Mouse (Mus musculus): ENCODE data around the gene Gm20388. TPM values are rescaled to one million over a fixed set of nuclear protein-coding genes. Genes with fewer than 3 reads are reported as not detected.
A peak's percentile ranks its signal among the peaks of the same experiment; 100 is the strongest.

Gene Gm20388
- polyA plus RNA-seq, 1 experiment from 2014 or later: not detected

DNA sequence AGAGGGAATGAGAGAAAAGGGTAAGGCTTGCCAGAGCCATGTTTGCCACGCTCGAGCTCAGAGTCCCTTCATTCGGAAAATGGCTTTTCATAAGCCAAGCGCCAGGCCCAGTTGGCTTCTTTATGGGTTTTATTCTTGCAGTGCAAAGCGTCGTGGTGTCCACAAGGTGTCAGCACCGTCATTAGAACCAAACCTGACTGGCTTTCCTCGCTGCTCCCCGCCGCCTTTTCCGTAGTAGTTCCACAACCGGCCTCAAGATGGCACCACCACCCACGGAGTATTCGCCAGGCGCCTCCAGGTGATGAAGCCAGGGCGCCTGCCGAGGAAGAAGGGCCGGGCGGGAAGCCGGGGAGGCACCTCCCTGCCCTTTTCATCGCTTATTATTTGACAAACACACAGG, 1202.6 kb downstream of the Gm20388 start:
- peak overlapping the region; percentile 12 for H3K4me3 ChIP-seq (ENCODE audit: low read length)
- under 1% methylated on average over 21 of the region's 21 CpGs for WGBS
- peaks cover 14% of the 10 kb centered on the region for H3K4me1 ChIP-seq (ENCODE audit: control insufficient read depth, insufficient read depth, low read length)
- peaks cover 11% of the 10 kb centered on the region; the same call in 1 of the 2 replicates for H3K27me3 ChIP-seq (ENCODE audit: control insufficient read depth, insufficient read depth, low read length)
- H3K9me3 ChIP-seq (ENCODE audit: control insufficient read depth, low read length): no peaks in the 10 kb centered on the region
- 0 out of 2 replicates have a peak, but pooled peaks have one; percentile 13 for ATAC-seq (ENCODE audit: low FRiP score, low TSS enrichment)
- H3K9ac ChIP-seq (ENCODE audit: low read depth, low read length): 0 out of 2 replicates have a peak overlapping the region, but pooled peaks have one; percentile 23
- peak overlapping the region; percentile 70 for H3K4me2 ChIP-seq (replicated peaks; ENCODE audit: low read depth, low read length)
- no peak overlapping the region for H3K27ac ChIP-seq (ENCODE audit: low read depth, low read length)
- peaks cover 9% of the 10 kb centered on the region; the same call in 1 of the 2 replicates for H3K36me3 ChIP-seq (ENCODE audit: control insufficient read depth, insufficient read depth, low read length)

DNA sequence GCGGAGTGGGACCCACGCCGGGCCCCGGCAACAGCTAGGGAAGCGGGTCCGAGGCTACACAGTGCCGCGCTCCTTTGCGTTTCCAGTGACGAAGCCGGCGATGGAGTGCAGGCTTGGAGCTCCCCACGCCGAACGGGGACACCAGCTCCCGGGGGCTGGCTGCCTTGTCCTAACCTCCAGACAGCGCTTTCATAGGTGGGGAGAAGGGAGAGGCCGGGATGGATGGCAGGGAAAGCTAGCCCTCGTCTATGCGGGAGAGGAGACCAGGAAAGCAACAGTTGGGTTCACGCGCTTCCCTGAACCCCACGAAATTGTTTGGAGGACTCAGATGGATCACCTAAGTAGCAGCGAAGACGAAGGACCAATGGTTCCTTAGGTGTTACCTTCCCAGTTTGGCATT, 1204.5 kb downstream of the Gm20388 start:
- H3K9ac ChIP-seq (ENCODE audit: low read depth, low read length): peak overlapping the region; percentile 72
- H3K27ac ChIP-seq (ENCODE audit: low read depth, low read length): peak overlapping the region; percentile 59
- peak overlapping the region; percentile 39 for H3K4me3 ChIP-seq (ENCODE audit: low read length)

DNA sequence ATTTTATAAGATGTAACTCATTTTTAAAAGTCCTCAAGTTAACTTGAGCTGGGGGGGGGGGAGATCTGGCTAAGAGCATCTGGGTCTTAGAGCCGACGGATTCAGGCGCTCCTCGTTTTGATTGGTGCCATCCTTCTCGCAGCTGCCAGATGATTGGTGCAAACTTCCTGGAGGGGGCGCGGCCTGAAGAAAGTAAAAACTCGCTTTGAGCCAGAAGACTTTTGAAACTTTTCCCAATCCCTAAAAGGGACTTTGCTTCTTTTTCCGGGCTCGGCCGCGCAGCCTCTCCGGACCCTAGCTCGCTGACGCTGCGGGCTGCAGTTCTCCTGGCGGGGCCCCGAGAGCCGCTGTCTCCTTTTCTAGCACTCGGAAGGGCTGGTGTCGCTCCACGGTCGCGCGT, 1205.3 kb downstream of the Gm20388 start, which contains the start of gene Foxc2:
Gene Foxc2, plus strand, starts transcription at position 224 of the 400 bp plus-strand sequence.
- H3K9me3 ChIP-seq (ENCODE audit: control insufficient read depth, low read length): no peaks in the 10 kb centered on the region
- H3K27ac ChIP-seq (ENCODE audit: low read depth, low read length): peak within 1 kb of the TSS; percentile 100
- H3K4me3 ChIP-seq (ENCODE audit: low read length): peak within 1 kb of the TSS; percentile 92
- peak within 1 kb of the TSS; percentile 70 for H3K4me2 ChIP-seq (replicated peaks; ENCODE audit: low read depth, low read length)
- H3K36me3 ChIP-seq (ENCODE audit: control insufficient read depth, insufficient read depth, low read length): peaks cover 19% of the 10 kb centered on the region; the same call in 1 of the 2 replicates
- under 1% methylated on average over 25 of the region's 25 CpGs for WGBS
- H3K9ac ChIP-seq (ENCODE audit: low read depth, low read length): peak within 1 kb of the TSS; percentile 98
- H3K4me1 ChIP-seq (ENCODE audit: control insufficient read depth, insufficient read depth, low read length): peaks cover 14% of the 10 kb centered on the region
- peak; percentile 75 for ATAC-seq (ENCODE audit: low FRiP score, low TSS enrichment)
- H3K27me3 ChIP-seq (ENCODE audit: control insufficient read depth, insufficient read depth, low read length): peaks cover 11% of the 10 kb centered on the region; the same call in 1 of the 2 replicates

More for the DNA sequence above, 1204.5 kb downstream of the Gm20388 start:
- no peak for ATAC-seq (ENCODE audit: low FRiP score, low TSS enrichment)
- WGBS: 2% methylated on average over 25 of the region's 25 CpGs
- H3K9me3 ChIP-seq (ENCODE audit: control insufficient read depth, low read length): no peaks in the 10 kb centered on the region
- peaks cover 14% of the 10 kb centered on the region; the same call in 1 of the 2 replicates for H3K36me3 ChIP-seq (ENCODE audit: control insufficient read depth, insufficient read depth, low read length)
- H3K4me2 ChIP-seq (replicated peaks; ENCODE audit: low read depth, low read length): peak overlapping the region; percentile 70
- H3K27me3 ChIP-seq (ENCODE audit: control insufficient read depth, insufficient read depth, low read length): peaks cover 11% of the 10 kb centered on the region; the same call in 1 of the 2 replicates
- peaks cover 14% of the 10 kb centered on the region for H3K4me1 ChIP-seq (ENCODE audit: control insufficient read depth, insufficient read depth, low read length)

DNA sequence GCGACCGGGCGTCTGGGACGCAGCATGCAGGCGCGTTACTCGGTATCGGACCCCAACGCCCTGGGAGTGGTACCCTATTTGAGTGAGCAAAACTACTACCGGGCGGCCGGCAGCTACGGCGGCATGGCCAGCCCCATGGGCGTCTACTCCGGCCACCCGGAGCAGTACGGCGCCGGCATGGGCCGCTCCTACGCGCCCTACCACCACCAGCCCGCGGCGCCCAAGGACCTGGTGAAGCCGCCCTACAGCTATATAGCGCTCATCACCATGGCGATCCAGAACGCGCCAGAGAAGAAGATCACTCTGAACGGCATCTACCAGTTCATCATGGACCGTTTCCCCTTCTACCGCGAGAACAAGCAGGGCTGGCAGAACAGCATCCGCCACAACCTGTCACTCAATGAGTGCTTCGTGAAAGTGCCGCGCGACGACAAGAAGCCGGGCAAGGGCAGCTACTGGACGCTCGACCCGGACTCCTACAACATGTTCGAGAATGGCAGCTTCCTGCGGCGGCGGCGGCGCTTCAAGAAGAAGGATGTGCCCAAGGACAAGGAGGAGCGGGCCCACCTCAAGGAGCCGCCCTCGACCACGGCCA, 1206.0 kb downstream of the Gm20388 start:
- peak overlapping the region; percentile 57 for H3K4me2 ChIP-seq (replicated peaks; ENCODE audit: low read depth, low read length)
- peak overlapping the region; percentile 98 for H3K9ac ChIP-seq (ENCODE audit: low read depth, low read length)
- peaks cover 12% of the 10 kb centered on the region for H3K27me3 ChIP-seq (ENCODE audit: control insufficient read depth, insufficient read depth, low read length)
- H3K9me3 ChIP-seq (ENCODE audit: control insufficient read depth, low read length): no peaks in the 10 kb centered on the region
- peak; percentile 61 for ATAC-seq (ENCODE audit: low FRiP score, low TSS enrichment)
- H3K4me1 ChIP-seq (ENCODE audit: control insufficient read depth, insufficient read depth, low read length): peaks cover 19% of the 10 kb centered on the region
- peak overlapping the region; percentile 100 for H3K27ac ChIP-seq (ENCODE audit: low read depth, low read length)
- H3K4me3 ChIP-seq (ENCODE audit: low read length): peak overlapping the region; percentile 92
- H3K36me3 ChIP-seq (ENCODE audit: control insufficient read depth, insufficient read depth, low read length): peaks cover 26% of the 10 kb centered on the region; the same call in 1 of the 2 replicates
- under 1% methylated on average over 54 of the region's 55 CpGs for WGBS

DNA sequence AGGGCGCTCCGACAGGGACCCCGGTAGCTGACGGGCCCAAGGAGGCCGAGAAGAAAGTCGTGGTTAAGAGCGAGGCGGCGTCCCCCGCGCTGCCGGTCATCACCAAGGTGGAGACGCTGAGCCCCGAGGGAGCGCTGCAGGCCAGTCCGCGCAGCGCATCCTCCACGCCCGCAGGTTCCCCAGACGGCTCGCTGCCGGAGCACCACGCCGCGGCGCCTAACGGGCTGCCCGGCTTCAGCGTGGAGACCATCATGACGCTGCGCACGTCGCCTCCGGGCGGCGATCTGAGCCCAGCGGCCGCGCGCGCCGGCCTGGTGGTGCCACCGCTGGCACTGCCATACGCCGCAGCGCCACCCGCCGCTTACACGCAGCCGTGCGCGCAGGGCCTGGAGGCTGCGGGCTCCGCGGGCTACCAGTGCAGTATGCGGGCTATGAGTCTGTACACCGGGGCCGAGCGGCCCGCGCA, 1206.6 kb downstream of the Gm20388 start:
- Histone ChIP-seq H3K27me3 (ENCODE audit: control insufficient read depth, insufficient read depth, low read length) (peaks cover 15% of the 10 kb centered on the region), H3K27ac (ENCODE audit: low read depth, low read length) (peak overlapping the region; percentile 100), H3K4me1 (ENCODE audit: control insufficient read depth, insufficient read depth, low read length) (peaks cover 24% of the 10 kb centered on the region), H3K9me3 (ENCODE audit: control insufficient read depth, low read length) (no peaks in the 10 kb centered on the region), H3K9ac (ENCODE audit: low read depth, low read length) (peak overlapping the region; percentile 98), H3K4me3 (ENCODE audit: low read length) (peak overlapping the region; percentile 92), H3K4me2 (replicated peaks; ENCODE audit: low read depth, low read length) (peak overlapping the region; percentile 57), H3K36me3 (ENCODE audit: control insufficient read depth, insufficient read depth, low read length) (peaks cover 31% of the 10 kb centered on the region; the same call in 1 of the 2 replicates)
- ATAC-seq (ENCODE audit: low FRiP score, low TSS enrichment): 0 out of 2 replicates have a peak, but pooled peaks have one; percentile 11
- under 1% methylated on average over 38 of the region's 62 CpGs for WGBS

DNA sequence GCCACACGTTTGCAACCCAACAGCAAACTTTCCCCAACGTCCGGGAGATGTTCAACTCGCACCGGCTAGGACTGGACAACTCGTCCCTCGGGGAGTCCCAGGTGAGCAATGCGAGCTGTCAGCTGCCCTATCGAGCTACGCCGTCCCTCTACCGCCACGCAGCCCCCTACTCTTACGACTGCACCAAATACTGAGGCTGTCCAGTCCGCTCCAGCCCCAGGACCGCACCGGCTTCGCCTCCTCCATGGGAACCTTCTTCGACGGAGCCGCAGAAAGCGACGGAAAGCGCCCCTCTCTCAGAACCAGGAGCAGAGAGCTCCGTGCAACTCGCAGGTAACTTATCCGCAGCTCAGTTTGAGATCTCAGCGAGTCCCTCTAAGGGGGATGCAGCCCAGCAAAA, 1207.3 kb downstream of the Gm20388 start:
- under 1% methylated on average over 28 of the region's 28 CpGs for WGBS
- peak overlapping the region; percentile 98 for H3K9ac ChIP-seq (ENCODE audit: low read depth, low read length)
- H3K9me3 ChIP-seq (ENCODE audit: control insufficient read depth, low read length): no peaks in the 10 kb centered on the region
- H3K27ac ChIP-seq (ENCODE audit: low read depth, low read length): peak overlapping the region; percentile 100
- H3K27me3 ChIP-seq (ENCODE audit: control insufficient read depth, insufficient read depth, low read length): peaks cover 12% of the 10 kb centered on the region
- no peak for ATAC-seq (ENCODE audit: low FRiP score, low TSS enrichment)
- H3K4me1 ChIP-seq (ENCODE audit: control insufficient read depth, insufficient read depth, low read length): peaks cover 27% of the 10 kb centered on the region
- H3K36me3 ChIP-seq (ENCODE audit: control insufficient read depth, insufficient read depth, low read length): peaks cover 38% of the 10 kb centered on the region
- peak overlapping the region; percentile 92 for H3K4me3 ChIP-seq (ENCODE audit: low read length)
- peak overlapping the region; percentile 57 for H3K4me2 ChIP-seq (replicated peaks; ENCODE audit: low read depth, low read length)

DNA sequence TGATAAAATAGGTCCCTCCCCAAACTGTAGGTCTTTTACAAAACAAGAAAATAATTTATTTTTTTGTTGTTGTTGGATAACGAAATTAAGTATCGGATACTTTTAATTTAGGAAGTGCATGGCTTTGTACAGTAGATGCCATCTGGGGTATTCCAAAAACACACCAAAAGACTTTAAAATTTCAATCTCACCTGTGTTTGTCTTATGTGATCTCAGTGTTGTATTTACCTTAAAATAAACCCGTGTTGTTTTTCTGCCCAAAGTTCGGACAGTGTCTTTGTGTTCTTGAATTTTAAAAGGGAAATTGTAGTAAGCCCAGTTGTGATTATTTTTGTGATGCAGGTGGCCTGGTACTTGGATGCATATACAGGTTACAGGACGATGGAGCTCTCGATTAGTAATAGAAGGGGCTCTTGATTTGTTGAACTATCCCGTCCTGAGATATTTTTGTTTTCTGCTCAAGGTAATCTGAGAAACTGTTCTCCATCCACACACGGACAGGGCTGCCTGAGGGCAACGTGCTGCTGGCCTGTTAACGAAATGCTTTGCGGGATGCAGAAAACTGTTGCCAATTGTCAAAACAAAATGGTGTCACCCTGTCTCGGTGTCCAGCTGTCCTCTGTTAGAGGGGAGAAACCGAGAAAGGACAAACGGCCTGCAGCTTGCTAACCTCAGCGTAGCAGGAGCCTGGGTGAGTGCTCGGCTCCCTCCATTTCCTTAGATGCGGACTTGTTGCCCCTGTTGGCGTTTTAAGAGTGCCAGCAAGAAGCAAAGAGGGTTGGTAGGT, 1208.2 kb downstream of the Gm20388 start:
- 2% methylated on average over 18 of the region's 18 CpGs for WGBS
- no peak for ATAC-seq (ENCODE audit: low FRiP score, low TSS enrichment)
- Histone ChIP-seq H3K4me3 (ENCODE audit: low read length) (peak overlapping the region; percentile 92), H3K27me3 (ENCODE audit: control insufficient read depth, insufficient read depth, low read length) (peaks cover 12% of the 10 kb centered on the region), H3K36me3 (ENCODE audit: control insufficient read depth, insufficient read depth, low read length) (peaks cover 41% of the 10 kb centered on the region), H3K27ac (ENCODE audit: low read depth, low read length) (peak overlapping the region; percentile 100), H3K9ac (ENCODE audit: low read depth, low read length) (peak overlapping the region; percentile 98), H3K9me3 (ENCODE audit: control insufficient read depth, low read length) (no peaks in the 10 kb centered on the region), H3K4me1 (ENCODE audit: control insufficient read depth, insufficient read depth, low read length) (peaks cover 24% of the 10 kb centered on the region), H3K4me2 (replicated peaks; ENCODE audit: low read depth, low read length) (peak overlapping the region; percentile 57)

DNA sequence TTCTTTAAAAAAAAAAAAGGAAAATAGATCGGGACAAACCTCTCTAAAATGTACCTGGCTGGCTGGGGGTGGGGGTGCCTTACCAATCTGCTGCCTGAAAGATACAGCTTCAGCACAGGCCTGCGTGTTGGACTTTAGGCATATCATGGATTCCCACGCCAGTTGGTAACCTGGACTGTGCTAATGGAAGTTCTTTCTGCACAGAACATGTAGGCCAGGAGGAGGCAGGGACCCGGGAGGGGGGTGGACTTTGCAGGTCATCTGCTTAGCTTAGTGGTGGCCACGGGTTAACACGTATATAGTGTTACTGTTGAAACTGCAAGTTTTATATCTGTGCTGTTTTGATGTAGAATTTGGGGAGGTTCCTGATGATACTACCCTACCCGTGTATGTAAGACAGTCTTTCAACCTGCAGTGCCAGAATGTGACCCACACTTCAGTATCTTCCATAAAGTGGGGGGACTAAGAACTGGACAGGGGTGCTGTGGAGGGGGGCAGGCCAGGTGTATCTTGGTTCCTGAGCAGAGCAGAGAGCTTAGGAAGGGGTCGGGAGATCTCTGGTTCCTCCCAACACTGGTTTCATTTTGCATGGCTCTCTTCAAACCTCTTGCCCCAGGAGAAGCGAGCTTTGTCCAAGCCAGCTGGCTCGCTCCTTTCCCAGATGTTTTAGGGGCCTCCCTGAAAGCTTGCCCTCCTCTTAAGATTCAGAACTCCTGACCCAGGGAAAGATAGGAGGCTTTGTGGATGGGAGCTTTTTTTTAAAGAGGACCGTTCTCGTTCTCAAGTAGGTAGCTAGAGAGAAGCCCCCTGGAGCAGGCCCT, 1209.2 kb downstream of the Gm20388 start:
- WGBS: 3% methylated on average over 12 of the region's 12 CpGs
- peak overlapping the region; percentile 76; the same call in 1 of the 2 replicates for H3K27ac ChIP-seq (ENCODE audit: low read depth, low read length)
- no peaks in the 10 kb centered on the region for H3K9me3 ChIP-seq (ENCODE audit: control insufficient read depth, low read length)
- H3K27me3 ChIP-seq (ENCODE audit: control insufficient read depth, insufficient read depth, low read length): peaks cover 14% of the 10 kb centered on the region
- H3K4me2 ChIP-seq (replicated peaks; ENCODE audit: low read depth, low read length): peak overlapping the region; percentile 57
- peak overlapping the region; percentile 98 for H3K9ac ChIP-seq (ENCODE audit: low read depth, low read length)
- H3K4me3 ChIP-seq (ENCODE audit: low read length): peak overlapping the region; percentile 92
- H3K4me1 ChIP-seq (ENCODE audit: control insufficient read depth, insufficient read depth, low read length): peaks cover 27% of the 10 kb centered on the region; the same call in 1 of the 2 replicates
- no peak for ATAC-seq (ENCODE audit: low FRiP score, low TSS enrichment)
- H3K36me3 ChIP-seq (ENCODE audit: control insufficient read depth, insufficient read depth, low read length): peaks cover 41% of the 10 kb centered on the region
